Mouse (Mus musculus) C2C12 (cell line): ENCODE measurements around the gene Gm20388. TPM values are rescaled to one million over a fixed set of nuclear protein-coding genes. Genes with fewer than 3 reads are reported as not detected.
A peak's percentile ranks its signal among the peaks of the same experiment; 100 is the strongest.

Experiments
- H3K27me3 ChIP-seq: one replicate; pipeline ENCODE4 v1.6.1; 2011; ENCODE audit not compliant: control insufficient read depth, insufficient read depth, insufficient read length
- H3K36me3 ChIP-seq: one replicate; pipeline ENCODE4 v1.6.1; 2011; ENCODE audit not compliant: control insufficient read depth, insufficient read depth
- H3K4me3 ChIP-seq: one replicate; pipeline ENCODE4 v1.5.1; 2011; ENCODE audit warnings: mild to moderate bottlenecking, control low read depth; ENCODE audit not compliant: poor library complexity, insufficient read depth, severe bottlenecking
- H3K79me2 ChIP-seq: one replicate; pipeline ENCODE4 v1.6.1; 2011; ENCODE audit not compliant: control insufficient read depth, insufficient read depth
- H3K79me3 ChIP-seq: one replicate; pipeline ENCODE4 v1.6.1; 2011; ENCODE audit warnings: low read depth, control low read depth
- H3ac ChIP-seq: one replicate; pipeline ENCODE3; 2011; ENCODE audit warnings: low read depth; ENCODE audit not compliant: control insufficient read depth, insufficient read length
- CEBPB ChIP-seq: IDR thresholded peaks from one replicate; pipeline ENCODE4 v1.6.1; 2011; ENCODE audit warnings: low read depth, mild to moderate bottlenecking, control low read depth, moderate library complexity
- CTCF ChIP-seq: IDR thresholded peaks from one replicate; pipeline ENCODE4 v1.5.1; 2011; ENCODE audit not compliant: control insufficient read depth, insufficient read depth, insufficient read length
- FOSL1 ChIP-seq: IDR thresholded peaks from one replicate; pipeline ENCODE4 v1.8.0; 2011; ENCODE audit warnings: mild to moderate bottlenecking, low read length; ENCODE audit not compliant: poor library complexity, insufficient read depth, severe bottlenecking
- MAX ChIP-seq: IDR thresholded peaks from one replicate; pipeline ENCODE4 v1.6.1; 2011; ENCODE audit warnings: mild to moderate bottlenecking, control low read depth
- MYOD1 ChIP-seq: IDR thresholded peaks from one replicate; pipeline ENCODE4 v1.6.1; 2011; ENCODE audit warnings: low read depth; ENCODE audit not compliant: control insufficient read depth, insufficient read length
- MYOG ChIP-seq: IDR thresholded peaks from one replicate; pipeline ENCODE4 v1.6.1; 2011; ENCODE audit not compliant: control insufficient read depth, insufficient read length; ENCODE audit errors: extremely low read depth
- USF1 ChIP-seq: IDR thresholded peaks from one replicate; pipeline ENCODE4 v1.6.1; 2011; ENCODE audit warnings: low read depth, mild to moderate bottlenecking, control low read depth, moderate library complexity
- polyA plus RNA-seq: library from polyadenylated mRNA; unstranded; fragments of >200 nt; fragmentation: generic; extraction: Trizol; gene quantifications from one replicate; pipeline ENCODE4 v1.2.1, GENCODE M21; 2012; ENCODE audit warnings: missing spikeins

Gene Gm20388
- polyA plus RNA-seq, 1 experiment = 15.0 TPM

DNA sequence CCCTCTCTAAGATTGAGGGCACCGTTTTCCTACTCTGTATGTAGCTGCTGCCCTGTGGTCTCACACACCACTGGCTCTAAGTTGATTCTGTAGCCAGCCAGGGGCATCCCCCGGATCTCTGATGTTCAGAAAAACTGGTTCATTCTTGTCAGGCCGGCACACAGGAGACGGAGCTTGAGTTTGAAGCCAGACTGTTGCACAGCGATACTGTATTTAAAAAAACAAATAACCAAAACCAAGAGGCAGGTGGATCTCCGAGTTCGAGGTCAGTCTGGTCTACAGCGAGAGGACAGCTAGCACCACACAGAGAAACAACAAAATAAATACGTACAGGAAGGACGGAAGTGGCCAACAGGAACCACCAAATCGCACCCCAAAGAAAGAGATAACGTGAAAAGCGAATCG is 3154.2 kb downstream of the Gm20388 start:
- peak overlapping the region; percentile 65 for H3ac ChIP-seq
- TF ChIP-seq CTCF (no peak), MYOG (no peak), MAX (no peak), CEBPB (no peak), USF1 (no peak), FOSL1 (no peak), MYOD1 (no peak)
- peaks cover 22% of the 10 kb centered on the region for H3K79me3 ChIP-seq
- peaks cover 48% of the 10 kb centered on the region for H3K79me2 ChIP-seq
- peak overlapping the region; percentile 63 for H3K4me3 ChIP-seq
- no peaks in the 10 kb centered on the region for H3K36me3 ChIP-seq
- H3K27me3 ChIP-seq = no peaks in the 10 kb centered on the region

DNA sequence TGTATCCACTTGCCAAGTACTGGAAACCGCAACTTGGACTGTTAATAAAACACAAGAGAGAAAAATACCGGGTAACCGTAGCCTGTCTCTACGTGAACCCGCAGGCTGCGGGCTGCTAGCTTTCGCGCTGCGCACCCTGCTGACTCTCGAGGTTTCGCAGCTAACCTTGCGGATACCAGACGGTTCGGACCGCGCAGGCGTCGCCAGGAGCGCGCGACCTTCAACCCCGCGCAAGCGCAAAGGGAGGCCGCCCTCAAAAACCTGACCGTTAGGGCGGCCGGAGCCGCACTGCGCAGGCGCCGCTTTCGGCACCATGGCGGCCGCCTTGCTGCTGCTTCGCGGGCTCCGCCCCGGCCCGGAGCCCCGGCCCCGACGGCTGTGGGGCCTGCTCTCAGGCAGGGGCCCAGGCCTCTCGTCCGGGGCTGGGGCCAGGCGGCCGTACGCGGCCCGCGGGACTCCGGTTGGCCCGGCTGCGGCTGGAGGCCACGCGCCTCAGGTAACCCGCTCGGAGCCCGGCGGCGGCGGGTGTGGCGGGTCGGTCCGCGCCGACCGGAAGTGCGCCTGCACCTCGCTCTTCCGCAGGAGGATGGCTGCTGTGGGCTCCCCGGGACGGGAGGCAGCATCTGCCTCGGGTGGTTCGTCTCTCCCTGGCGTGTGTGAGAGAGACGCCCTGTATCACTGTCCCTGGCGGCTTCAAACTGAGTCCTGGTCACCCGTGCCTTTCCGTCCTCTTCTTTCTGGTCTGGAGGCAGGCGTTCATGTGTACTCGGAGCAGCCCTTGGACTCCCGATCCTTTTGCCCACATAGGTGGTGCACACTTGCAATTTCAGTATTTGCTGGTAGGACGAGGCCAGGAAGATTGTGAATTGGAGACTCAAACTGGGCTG is 3154.8 kb downstream of the Gm20388 start:
- Histone ChIP-seq H3K36me3 (no peaks in the 10 kb centered on the region), H3K79me2 (peaks cover 48% of the 10 kb centered on the region), H3K79me3 (peaks cover 22% of the 10 kb centered on the region), H3ac (peak overlapping the region; percentile 73), H3K4me3 (peak overlapping the region; percentile 63), H3K27me3 (no peaks in the 10 kb centered on the region)
- TF ChIP-seq USF1 (no peak), MAX (no peak), MYOD1 (no peak), MYOG (no peak)

- Histone ChIP-seq H3K27me3 (no peaks in the 10 kb centered on the region), H3K79me3 (peaks cover 22% of the 10 kb centered on the region), H3K36me3 (no peaks in the 10 kb centered on the region), H3K79me2 (peaks cover 48% of the 10 kb centered on the region), H3K4me3 (peak overlapping the region; percentile 63), H3ac (peak overlapping the region; percentile 73)
- no peak for TF ChIP-seq MAX
- TF ChIP-seq MYOD1 = no peak
- no peak for TF ChIP-seq CEBPB
- TF ChIP-seq MYOG = no peak
- TF ChIP-seq FOSL1 = no peak
- no peak for TF ChIP-seq USF1
- no peak for TF ChIP-seq CTCF
These were observed 3155.6 kb downstream of the Gm20388 start for GRCm38 (mm10) chr8:123066101-123066683.

DNA sequence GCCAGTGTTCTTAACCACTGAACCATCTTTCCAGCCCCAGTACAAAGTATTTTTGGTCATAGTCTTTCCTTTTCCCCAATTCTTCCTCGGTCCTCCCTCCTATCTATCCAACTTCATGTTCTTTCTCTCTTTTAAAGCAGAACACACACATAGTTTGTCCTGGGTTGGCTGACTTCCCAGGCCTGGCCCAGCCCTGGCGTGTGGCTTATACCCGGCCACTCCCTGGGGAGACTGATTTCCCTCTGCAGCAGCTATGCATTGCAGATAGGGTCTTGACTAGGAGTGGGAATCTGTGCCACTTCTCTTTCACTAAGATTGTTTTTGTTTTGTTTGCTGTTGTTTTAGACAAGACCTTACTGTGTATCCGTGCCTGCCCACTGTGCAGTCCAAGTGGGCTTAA is 3160.5 kb downstream of the Gm20388 start:
- peaks cover 17% of the 10 kb centered on the region for H3K79me3 ChIP-seq
- H3ac ChIP-seq = no peak overlapping the region
- peaks cover 15% of the 10 kb centered on the region for H3K36me3 ChIP-seq
- no peaks in the 10 kb centered on the region for H3K27me3 ChIP-seq
- TF ChIP-seq USF1 (no peak), CTCF (no peak), MYOG (no peak), MYOD1 (no peak), CEBPB (no peak), MAX (no peak)
- H3K79me2 ChIP-seq = peaks cover 31% of the 10 kb centered on the region
- no peak overlapping the region for H3K4me3 ChIP-seq

DNA sequence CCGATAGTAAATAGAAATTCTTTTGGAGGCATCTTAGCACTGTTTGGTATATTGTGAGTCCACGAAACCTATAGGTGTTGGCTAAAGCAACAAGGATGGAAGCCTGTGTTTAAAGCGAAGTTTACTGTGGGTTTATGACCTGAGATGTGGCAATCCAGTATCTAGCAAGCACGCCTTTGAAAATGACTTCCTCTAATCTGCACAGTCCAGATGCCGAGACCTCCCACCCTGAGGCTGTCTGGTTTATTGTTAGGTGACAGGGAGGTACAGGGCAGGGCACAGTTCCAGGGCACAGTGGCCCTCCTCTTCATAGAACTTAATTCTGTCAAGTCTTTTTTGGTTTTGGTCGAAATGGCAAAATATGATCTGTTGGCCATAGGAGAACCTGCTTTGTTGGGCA is 3166.6 kb downstream of the Gm20388 start:
- no peak for TF ChIP-seq CEBPB
- no peak for TF ChIP-seq CTCF
- TF ChIP-seq MAX = no peak
- TF ChIP-seq MYOD1 = no peak
- no peak for TF ChIP-seq FOSL1
- TF ChIP-seq MYOG = no peak
- no peak for TF ChIP-seq USF1
- Histone ChIP-seq H3K36me3 (peaks cover 50% of the 10 kb centered on the region), H3K79me3 (no peaks in the 10 kb centered on the region), H3K27me3 (no peaks in the 10 kb centered on the region), H3K4me3 (no peak overlapping the region), H3ac (no peak overlapping the region), H3K79me2 (no peaks in the 10 kb centered on the region)

DNA sequence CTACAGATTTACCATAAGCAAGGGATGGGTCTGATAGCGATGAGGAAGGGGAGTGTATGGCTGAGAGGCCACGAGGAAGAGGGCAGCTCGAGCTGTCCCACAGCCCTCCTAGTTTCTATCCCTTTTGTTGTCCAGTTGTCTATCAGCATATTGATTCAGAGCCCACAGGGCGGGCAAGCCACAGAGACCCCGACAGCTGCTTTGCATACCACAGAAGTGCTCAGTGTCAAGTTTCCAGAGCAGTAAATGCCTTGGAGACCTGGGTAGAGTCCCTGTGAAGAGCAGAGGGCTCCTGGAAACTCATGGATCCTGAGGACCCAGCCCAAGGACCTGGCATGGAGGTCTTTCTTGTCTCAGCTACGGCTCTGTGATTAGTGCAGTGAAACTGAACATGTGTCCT is 3172.4 kb downstream of the Gm20388 start:
- Histone ChIP-seq H3K27me3 (no peaks in the 10 kb centered on the region), H3K4me3 (no peak overlapping the region), H3K79me2 (no peaks in the 10 kb centered on the region), H3ac (no peak overlapping the region), H3K36me3 (peaks cover 52% of the 10 kb centered on the region), H3K79me3 (no peaks in the 10 kb centered on the region)
- TF ChIP-seq USF1 (no peak), MYOD1 (no peak), MAX (no peak), MYOG (no peak), FOSL1 (no peak), CTCF (no peak), CEBPB (no peak)
